Mouse (Mus musculus) brown adipose tissue, adult 24 weeks (tissue): ENCODE measurements around the gene Tbc1d21. TPM values are rescaled to one million over a fixed set of nuclear protein-coding genes. Genes with fewer than 3 reads are reported as not detected.

Source experiments
- H3K27ac ChIP-seq: fragments of 200-500 bp; replicated peaks from 2 replicates; pipeline ENCODE4 v1.5.1; 2012; ENCODE audit warnings: low read depth, mild to moderate bottlenecking, low read length
- H3K4me1 ChIP-seq: fragments of 200-500 bp; 2 replicates; pipeline ENCODE4 v1.6.1; 2012; ENCODE audit warnings: low read length, mixed read lengths; ENCODE audit not compliant: control insufficient read depth, insufficient read depth, insufficient read length
- H3K4me3 ChIP-seq: fragments of 200-500 bp; 2 replicates; pipeline ENCODE4 v1.5.1; 2012; ENCODE audit warnings: low read depth, mild to moderate bottlenecking, low read length, moderate library complexity; ENCODE audit not compliant: insufficient read depth
- polyA plus RNA-seq: library from polyadenylated mRNA; stranded (reverse); fragments of >200 nt; gene quantifications from 2 replicates; pipeline ENCODE4 v1.2.4, GENCODE M21; 2012; ENCODE audit not compliant: missing spikeins, insufficient read depth, insufficient read length

Tbc1d21 gene
- polyA plus RNA-seq, 1 experiment = not detected

- Histone ChIP-seq H3K4me1 (peaks cover 15% of the 10 kb centered on the region), H3K27ac (no peak overlapping the region), H3K4me3 (no peak overlapping the region)
These were observed 52.9 kb downstream of the Tbc1d21 start for GRCm38 (mm10) chr9:58317381-58317780.

- Histone ChIP-seq H3K4me3 (no peak overlapping the region), H3K4me1 (peaks cover 15% of the 10 kb centered on the region), H3K27ac (no peak overlapping the region)
These were observed 53.5 kb downstream of the Tbc1d21 start for GRCm38 (mm10) chr9:58316784-58317183.

GRCm38 (mm10) chr9:58315850-58316249 lies 54.4 kb downstream of the Tbc1d21 start:
- Histone ChIP-seq H3K4me3 (no peak overlapping the region), H3K4me1 (peaks cover 15% of the 10 kb centered on the region), H3K27ac (peak overlapping the region; percentile 93)

- H3K4me3 ChIP-seq = no peak overlapping the region
- H3K27ac ChIP-seq = peak overlapping the region; percentile 93
- peaks cover 15% of the 10 kb centered on the region for H3K4me1 ChIP-seq
These were observed 55.4 kb downstream of the Tbc1d21 start for GRCm38 (mm10) chr9:58314682-58315360.

GRCm38 (mm10) chr9:58312944-58313359 lies 57.3 kb downstream of the Tbc1d21 start, which contains the start of gene Loxl1:
TSS of gene Loxl1 (minus strand) at chr9:58313186.
- Histone ChIP-seq H3K4me3 (peak within 1 kb of the TSS; percentile 63), H3K27ac (peak within 1 kb of the TSS; percentile 63), H3K4me1 (peaks cover 12% of the 10 kb centered on the region)

GRCm38 (mm10) chr9:58312196-58312943 lies 57.9 kb downstream of the Tbc1d21 start:
- Histone ChIP-seq H3K27ac (peak overlapping the region; percentile 63), H3K4me1 (peaks cover 12% of the 10 kb centered on the region)

GRCm38 (mm10) chr9:58311191-58311910 lies 58.9 kb downstream of the Tbc1d21 start:
- Histone ChIP-seq H3K4me3 (peak overlapping the region; percentile 63), H3K27ac (peak overlapping the region; percentile 91), H3K4me1 (peaks cover 8% of the 10 kb centered on the region)

More at GRCm38 (mm10) chr9:58312196-58312943, 57.9 kb downstream of the Tbc1d21 start:
- H3K4me3 ChIP-seq = peak overlapping the region; percentile 63

GRCm38 (mm10) chr9:58310043-58310660 lies 60.1 kb downstream of the Tbc1d21 start:
- Histone ChIP-seq H3K4me3 (peak overlapping the region; percentile 23; the same call in 1 of the 2 replicates), H3K4me1 (peaks cover 6% of the 10 kb centered on the region), H3K27ac (0 out of 2 replicates have a peak overlapping the region, but pooled peaks have one; percentile 10)

Other genes with a start within 250 kb of the Tbc1d21 start
- gene Islr, start 166.1 kb downstream of the Tbc1d21 start, polyA plus RNA-seq = 8.8 and 17.5 TPM in 2 replicates
- 0.29 and 1.8 TPM in 2 replicates for gene Islr2, start 166.1 kb downstream of the Tbc1d21 start, polyA plus RNA-seq
- 6.6 and 9.4 TPM in 2 replicates for gene Pml, start 120.7 kb downstream of the Tbc1d21 start, polyA plus RNA-seq
- gene Stoml1, start 117.3 kb downstream of the Tbc1d21 start, polyA plus RNA-seq = 7.9 and 8.1 TPM in 2 replicates
- 8.1 and 13.8 TPM in 2 replicates for gene Loxl1, start 57.3 kb downstream of the Tbc1d21 start, polyA plus RNA-seq
- 9.5 and 12.1 TPM in 2 replicates for gene Insyn1, start 118.1 kb upstream of the Tbc1d21 start, polyA plus RNA-seq
- 0.29 TPM in 1 of 2 replicates, not detected in the other for gene Cd276, start 185.0 kb upstream of the Tbc1d21 start, polyA plus RNA-seq
- gene Nptn, start 211.8 kb upstream of the Tbc1d21 start, polyA plus RNA-seq = 124 and 127 TPM in 2 replicates